Mouse (Mus musculus): Measurements from ENCODE around the gene Slf1.
"Not testable (repeated sequence)": the region's sequence is repeated elsewhere in the genome, so short reads cannot be mapped to it uniquely, and the experiment has no call there.

The Slf1 gene

DNA sequence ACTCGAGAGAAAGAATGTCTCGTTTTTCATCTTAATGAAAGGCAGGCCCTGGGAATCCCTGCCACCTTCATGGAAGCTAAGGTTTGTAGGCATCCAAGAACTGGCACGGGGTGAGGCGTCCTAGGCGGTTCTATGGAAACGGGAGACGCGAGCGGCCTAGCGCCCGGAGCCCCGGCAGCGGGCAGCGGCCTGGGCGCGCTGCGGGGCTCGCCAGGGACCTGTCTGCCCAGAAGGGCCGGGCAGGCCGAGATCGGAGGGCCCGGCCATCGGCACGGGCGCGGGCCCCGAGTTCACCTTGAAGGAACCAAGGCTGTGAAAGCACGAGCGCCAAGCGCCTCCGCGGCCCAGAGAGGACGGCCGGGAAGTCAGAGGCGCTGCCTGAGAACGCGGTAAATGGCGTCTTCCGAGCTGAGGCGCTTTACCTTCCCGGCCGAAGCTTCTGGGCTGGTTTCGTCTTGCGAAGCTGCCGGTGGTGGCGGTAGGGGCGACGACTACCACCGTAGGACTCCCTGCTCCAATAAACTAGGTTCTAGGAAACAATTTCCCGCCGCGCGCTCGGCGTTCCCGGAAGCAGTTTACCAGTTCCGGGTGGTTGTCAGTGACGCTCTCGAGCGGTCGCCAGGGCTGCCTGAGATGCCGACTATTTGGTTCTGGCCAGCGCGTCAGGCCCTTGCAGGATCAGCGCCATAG, at the start of gene Slf1, which contains the start of gene 2210408I21Rik:
TSS of gene Slf1 (minus strand) at position 543 of the 690 bp plus-strand sequence.
TSS of gene 2210408I21Rik (plus strand) at position 610 of the 690 bp plus-strand sequence.
- peak; percentile 90 for DNase-seq

DNA sequence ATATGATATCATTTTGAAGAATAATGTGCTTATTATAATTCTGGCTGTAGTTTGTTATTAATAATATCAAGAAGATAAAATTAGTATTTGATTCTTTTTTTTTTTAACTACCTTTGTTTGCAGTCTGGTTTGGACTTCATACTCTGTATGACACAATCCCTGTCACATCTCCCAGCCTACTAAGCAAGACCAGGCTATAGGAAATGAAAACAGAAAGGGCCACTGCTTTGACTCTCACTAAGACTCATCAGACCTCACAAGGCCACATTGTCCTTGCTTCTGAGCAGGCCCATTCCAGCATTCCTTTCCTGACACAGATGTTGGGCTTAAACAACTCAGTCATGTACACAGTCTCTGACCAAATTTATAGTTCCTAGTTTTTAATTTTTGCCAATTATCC, 42.7 kb upstream of the Slf1 start:
- no peak for DNase-seq

DNA sequence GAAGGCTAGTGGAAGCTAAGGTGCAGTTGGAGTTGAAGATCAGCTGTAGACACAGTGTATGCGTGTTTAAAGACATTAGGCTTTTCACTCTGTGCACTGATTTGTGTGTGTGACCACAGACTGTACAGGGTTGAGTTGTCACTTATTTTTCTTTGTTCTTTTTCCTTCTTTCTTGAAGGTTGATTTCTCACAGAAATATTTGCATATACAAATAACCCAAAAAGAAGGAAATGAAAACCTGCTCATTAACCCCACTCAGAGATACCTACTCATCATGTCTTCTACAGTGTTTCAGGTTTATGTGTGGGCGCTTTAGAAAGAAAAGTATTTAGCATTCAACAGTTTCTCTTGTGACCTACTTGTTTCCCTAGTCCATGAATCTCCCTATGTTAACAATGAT, 5.6 kb upstream of the Slf1 start:
- no peak for DNase-seq

DNA sequence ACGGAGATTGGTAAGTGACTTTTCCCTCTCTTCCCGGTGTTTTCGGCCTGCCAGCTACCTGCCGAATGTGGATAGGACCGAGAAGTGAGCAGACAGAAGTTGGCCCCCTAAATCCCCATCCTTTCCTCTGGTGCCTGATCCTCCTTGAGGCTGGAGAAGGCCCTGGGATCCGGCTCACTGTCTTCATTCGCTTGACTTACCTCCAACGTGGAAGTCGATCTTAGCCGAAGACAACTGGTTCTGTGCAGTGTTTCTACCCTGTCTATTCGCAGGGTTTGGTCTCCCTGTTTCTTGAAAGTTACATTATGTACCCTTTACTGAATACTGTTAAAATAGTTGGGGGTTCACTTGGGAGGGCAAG, 328 bp upstream of the Slf1 start:
- DNase-seq: no peak

DNA sequence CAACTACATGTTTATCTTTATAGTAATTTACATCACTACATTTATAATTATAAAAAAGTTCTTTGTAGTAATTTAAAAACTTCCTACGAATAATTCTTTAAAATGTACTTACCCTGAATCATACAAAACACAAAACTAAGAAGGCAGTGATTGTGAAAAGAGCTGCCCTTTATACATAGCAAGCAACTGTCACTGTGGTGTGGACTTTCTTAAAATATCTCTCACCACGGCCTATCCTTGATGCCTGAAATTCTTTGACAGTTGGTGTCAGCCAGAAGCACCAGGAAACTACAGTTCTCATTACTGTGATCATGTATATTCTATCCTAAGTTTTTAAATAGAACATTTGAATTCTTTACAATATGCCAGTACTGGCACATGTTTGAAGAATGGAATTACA, 4.1 kb downstream of the Slf1 start:
- no peak for DNase-seq

DNA sequence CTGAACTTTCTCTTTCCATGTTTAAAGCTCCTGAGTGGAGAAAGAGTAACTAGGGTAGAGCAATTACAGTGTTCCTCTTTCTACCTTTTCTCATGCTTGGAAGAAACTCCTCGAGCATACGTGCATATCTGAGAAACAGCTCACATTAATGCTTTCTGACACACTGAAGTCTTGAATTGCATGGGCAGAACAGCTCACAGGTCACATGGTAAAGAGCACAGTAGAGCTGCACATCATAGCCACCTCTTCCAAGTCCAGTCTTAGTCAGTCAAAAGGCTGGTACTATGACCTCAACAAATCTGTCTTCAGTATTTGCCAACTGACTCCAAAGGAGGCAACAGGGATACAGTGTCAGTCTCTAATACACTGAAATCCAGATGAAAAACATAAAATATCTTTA, 7.0 kb downstream of the Slf1 start:
- no peak for DNase-seq

DNA sequence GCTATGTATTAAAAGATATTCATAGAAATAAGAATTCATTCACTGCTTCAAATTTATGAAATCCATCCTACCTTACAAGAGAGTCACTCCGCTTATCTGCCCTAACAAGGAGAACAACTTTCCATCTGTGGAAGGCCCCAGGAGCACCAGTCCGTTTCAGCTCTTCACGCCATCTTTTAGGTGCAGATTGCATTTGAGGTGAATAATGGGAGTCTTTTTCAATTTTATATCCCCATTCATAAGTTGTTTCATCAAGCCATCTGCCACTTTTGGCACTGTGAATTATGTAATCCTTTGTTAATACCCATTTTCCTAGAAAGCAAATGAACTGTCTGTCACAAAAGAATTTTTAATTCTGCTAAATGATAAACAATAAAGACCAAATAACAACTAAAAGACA, 10.1 kb downstream of the Slf1 start:
- no peak for DNase-seq

DNA sequence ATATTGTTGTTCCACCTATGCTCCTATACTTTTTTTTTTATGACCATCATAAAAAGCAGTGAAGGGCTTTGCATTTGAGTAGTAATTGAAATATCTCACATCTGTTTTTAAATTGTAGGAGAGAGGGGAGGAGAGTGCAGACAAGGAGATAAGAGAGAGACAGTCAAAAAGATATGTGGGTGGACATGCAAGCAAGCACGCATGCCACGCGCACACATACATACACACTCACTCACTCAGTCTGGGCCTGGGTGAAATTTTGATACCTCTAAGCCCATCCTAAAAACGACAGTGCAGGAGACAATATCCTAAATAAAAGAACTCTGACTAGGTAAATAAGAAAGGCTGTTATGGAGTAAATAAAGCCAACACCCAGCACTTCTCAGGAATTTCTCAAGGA, 16.6 kb downstream of the Slf1 start:
- DNase-seq: no peak

DNA sequence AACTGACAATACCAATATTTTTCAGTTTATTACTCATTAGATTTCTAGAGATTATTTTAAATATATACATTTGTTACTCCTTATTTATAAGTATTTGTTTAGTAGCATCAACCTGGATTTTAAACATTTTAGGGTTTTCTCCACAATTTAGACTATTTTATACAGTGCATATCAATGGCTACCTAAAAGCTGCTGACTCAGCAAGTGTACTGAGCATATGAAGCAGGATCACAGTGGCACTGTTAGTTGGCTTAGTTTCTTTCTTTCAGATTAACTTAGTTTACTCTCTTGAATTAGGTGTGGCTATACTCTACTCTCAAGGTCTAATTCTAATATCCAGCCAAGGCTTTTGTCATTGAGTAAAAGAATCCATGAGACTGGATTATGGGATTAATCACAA, 27.5 kb downstream of the Slf1 start:
- no peak for DNase-seq

DNA sequence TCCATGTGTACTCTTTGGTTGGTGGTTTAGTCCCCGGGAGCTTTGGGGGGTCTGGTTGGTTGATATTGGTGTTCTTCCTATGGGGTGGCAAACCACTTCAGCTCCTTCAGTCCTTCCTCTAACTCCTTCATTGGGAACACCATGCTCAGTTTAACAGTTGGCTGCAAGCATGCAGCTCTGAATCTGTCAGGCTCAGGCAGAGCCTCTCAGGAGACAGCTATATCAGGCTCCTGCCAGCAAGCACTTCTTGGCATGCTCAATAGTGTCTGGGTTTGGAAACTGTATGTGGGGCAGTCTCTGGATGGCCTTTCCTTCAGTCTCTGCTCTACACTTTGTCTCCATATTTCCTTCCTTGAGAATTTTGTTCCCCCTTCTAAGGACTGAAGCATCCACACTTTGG, 42.4 kb downstream of the Slf1 start:
- DNase-seq: not testable (repeated sequence)

DNA sequence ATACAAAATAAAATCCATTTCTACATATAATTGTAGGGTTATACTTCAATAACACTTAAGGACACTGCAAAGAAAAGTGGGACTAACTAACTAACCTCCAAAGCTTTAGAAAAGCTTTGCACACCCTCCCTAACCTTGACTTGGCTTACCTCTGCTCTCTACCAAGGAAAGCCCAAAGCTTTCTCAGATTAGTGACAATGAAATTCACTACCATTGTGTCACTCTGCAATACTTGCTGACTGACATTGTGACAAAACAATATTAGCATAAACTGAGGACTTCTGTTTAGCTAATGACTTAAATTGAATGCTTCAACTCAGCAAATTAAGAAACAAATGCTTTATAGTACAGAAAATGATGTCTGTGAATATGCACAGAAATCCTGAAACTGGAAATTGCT, 63.2 kb downstream of the Slf1 start:
- DNase-seq: no peak

DNA sequence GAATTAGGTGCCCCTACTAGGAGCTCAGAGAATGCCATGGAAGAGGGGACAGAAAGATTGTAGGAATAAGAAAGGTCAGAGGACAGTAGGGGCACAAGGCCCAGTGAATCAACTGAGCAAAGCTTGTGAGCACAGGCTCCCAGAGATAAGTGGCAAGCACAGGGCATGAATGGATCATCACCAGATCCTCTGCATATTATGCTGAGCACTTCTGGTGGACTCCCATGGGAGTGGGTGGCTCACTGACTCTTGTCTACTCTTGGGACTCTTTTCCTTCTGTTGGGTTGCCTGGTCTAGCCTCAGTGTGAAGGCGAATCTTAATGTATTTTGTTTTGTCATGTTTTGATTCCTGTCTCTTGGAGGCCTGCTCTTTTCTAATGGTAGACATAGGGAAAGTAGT, 66.4 kb downstream of the Slf1 start:
- DNase-seq: no peak

DNA sequence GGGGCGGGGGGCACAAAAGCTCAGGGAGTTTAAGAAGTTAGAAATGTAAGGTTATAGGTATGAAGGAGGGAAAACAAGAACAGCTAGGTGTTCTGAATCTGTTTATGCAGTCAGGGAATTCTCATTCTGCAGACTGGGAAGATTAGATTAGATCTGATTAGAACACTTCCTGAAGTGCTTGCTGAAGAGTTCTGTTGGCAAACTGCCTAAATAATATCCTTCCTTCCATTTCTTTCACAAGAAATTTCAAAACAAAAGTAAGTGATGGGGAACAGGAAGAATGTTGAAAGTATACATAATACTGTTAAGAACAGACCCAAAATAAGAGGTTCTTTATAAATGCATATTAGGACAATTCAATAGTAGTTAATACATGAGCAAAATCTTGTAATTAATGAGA, 72.1 kb downstream of the Slf1 start:
- DNase-seq: no peak

DNA sequence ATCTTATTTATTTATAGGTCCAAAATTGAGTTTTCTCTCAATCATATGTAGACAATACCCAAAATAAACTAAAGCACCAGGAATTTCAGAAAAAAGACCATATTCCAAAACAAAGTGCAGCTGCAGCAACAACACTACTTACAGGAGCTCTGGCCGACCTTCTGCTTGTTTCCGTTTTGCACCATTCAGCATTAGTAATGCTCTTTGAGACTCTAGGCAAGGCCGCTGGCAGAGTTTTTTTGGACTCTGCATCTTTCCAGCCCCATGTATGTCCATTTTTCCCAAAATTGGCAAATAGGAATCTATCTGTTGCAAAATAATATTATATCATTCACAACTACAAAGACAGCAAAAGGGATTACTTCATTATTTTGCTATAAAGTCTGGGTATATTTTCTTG, 85.5 kb downstream of the Slf1 start:
- no peak for DNase-seq

DNA sequence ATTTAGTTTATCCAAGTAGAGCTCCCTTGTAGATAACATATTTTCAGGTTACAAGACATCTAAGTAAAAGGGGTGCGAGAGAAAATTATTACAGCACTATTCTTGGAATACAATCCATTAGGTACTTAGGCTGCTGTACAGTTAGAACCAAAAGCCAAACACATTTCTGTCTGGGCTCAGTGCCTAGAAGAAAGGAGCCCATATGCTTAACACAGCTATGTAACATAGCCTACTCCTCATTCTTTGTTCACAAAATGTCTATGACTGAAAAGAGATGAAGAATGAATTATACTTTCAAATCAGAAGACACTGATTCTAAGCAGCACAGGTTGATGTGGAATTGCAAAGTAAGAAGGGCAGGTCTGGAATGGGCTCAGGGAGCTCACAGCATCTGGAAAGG, 86.8 kb downstream of the Slf1 start:
- no peak for DNase-seq

DNA sequence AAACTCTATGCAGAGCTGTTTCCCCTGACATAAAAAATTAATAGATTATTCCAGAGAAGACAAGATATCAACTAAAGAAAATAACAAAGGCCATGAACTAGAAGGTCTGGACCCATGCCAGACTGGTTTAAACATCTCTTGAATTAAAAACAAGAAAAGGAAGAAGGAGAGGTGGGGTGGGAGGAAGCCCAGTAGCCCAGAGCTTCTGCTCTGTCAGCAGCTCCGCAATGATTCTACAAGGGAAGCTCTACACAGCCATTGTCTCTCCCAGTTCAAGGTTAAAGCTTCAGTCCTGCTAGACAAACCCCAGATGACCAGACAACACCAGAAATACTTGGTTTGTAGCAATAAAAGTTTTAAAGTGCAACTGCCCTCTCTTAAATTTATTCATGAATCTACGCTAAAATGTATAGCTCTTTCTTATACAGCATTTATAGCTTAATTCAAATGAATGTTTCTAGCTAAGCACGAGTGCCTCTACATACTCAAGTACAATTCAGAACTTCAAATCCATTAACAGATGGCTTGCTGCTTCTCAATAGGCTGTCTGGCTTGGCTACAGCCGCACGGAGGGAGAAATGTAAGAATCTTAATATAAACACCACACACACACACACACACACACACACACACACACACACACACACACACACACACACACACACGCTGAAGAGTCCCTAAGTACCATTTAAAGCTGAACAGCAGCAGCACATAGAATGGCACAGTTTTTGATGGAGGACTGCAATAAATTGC, 87.9 kb downstream of the Slf1 start:
- DNase-seq: no peak

DNA sequence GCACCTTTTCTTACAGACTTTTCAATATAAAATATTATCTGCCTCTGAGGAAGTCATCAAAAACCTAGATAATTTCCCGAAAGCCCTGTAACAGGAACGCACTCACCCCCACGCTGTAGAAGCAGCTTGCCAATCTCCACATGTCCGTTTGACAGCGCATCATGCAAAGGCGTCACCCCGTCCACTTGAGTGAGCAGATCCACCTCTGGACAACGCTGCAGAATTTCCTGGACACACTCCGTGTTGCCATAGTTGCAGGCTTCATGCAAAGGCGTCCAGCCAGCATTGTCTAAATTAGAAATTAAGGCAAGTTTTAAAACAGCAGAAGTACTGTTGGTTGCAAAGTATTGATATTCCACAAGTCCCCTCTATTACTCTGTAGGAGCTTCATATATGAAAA, 88.9 kb downstream of the Slf1 start:
- no peak for DNase-seq

DNA sequence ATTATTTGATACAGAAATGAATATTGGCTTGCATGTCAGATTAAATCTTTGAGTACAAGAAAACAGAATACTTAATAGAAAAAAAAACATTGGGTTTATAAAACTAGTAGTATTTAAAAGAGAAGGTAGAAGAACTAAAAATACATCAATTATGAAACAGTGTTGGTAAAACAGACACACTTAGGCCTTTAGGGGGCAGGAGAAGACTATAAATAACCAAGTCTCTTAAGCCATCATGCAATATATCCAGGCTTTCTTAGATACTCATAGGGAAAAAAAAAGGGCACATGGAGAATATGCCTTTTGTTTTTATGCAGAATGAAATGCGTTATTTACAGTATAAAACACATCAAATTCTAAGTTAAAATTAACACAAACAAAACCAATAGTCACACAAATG, 89.9 kb downstream of the Slf1 start:
- peak; percentile 20 for DNase-seq

DNA sequence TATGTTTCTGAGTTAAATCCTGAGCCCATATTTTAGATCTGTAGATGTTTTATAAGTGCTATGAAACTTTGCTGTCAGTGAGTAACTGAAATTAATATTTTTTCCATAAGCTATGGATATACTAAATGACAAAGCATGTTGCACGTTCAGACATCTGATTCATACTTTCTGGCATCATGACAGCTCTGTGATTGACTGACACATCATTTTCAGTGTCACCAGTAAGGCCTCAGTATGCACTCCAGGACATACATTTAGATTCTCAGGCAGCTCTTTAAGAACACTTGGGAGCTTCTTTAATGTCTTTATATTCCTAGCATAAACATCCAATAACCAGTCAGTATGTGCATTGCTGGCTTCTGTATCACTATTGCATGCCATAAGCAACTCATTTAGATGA, 91.9 kb downstream of the Slf1 start:
- no peak for DNase-seq

DNA sequence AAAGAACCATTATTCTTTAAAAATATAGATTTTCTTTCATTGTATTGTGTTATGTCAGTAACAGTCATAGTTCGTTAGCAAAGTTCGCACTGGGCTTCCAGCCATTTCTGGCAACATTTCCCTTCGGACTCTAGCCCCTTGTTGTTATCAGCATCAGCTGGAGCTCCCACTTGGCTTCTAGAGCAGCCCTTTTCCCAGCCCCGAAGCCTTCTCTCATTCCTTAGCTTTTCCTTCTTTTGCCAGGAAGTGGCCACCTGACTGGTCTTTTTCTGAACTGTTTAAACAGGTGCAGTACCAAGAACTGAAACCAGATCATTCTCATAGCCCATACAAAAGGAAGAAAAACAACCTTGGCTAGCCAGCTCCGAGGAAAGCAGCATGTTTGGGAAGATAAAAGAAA, 105.7 kb downstream of the Slf1 start:
- no peak for DNase-seq

DNA sequence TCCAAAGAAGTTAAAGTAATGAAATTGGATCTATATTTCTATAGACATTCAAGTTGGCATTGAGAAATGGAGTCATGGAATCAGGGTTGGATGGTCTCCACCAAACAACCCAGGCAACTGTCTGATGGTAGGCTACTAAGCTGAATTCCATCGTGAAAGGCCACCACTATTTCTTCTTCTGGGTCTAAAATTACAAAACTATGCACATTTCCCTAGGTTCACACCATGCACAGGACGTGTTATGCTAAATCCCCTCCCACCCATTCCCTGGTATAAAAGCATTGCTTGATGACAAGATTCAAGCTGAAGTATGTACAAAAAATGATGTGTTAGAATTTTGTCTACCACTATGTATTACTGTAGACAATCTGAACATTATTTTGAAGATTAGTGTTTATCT, 116.4 kb downstream of the Slf1 start:
- no peak for DNase-seq

DNA sequence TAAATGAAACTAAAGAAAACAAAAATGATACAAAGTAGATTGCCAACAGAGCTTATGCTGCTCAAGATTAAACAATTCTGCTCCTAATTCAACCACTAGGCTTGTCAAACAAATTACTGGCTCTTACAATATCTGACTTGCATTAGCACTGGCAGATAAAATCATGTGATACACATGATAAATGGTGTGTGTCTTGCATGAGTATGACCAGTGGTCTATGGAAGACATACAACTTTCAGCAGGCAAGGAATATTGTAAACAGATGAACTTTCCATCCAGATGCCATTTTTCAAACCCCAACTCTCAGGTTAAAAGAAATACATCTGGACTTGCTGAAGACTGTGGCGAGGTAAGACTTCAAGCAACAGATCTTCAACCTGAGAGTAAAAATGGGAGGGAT, 131.6 kb downstream of the Slf1 start:
- no peak for DNase-seq

DNA sequence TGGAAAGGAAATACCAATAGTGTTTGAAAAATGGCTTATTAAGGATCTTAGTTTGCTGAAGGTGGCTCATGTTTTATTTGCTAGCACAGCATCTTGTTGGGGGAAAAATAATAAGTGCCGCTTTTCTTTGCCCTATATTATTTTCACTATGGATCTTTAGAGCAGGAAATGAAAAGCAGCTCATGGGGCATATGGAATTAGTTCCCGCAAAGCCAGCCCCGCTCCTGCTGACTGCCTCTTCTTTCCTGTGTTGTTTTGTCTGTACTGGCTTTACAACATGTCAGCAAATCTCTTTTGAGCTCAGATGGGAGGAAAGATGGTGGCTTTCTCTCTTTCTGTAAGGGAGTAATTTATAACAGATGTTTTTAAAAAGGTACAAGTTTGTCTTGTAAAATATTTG, 132.6 kb downstream of the Slf1 start:
- no peak for DNase-seq
